Mouse (Mus musculus) kidney, embryonic 16.5 days (tissue): Measurements from ENCODE around the gene Naa20. TPM values are rescaled to one million over a fixed set of nuclear protein-coding genes. Genes with fewer than 3 reads are reported as not detected.
A peak's percentile ranks its signal among the peaks of the same experiment; 100 is the strongest.
"Not testable (repeated sequence)": the region's sequence is repeated elsewhere in the genome, so short reads cannot be mapped to it uniquely, and the experiment has no call there.

Experiments used
- ATAC-seq: fragments of 200-750 bp; cut with Nextera tagmentation; 2 replicates; pipeline ENCODE4 v1.8.0; 2017; ENCODE audit warnings: moderate TSS enrichment; ENCODE audit not compliant: low FRiP score, low TSS enrichment
- H3K27ac ChIP-seq: fragments of 300-500 bp; sonication (generic); 2 replicates; pipeline ENCODE4 v1.5.1; 2014; ENCODE audit warnings: low read length
- H3K27me3 ChIP-seq: fragments of 300-500 bp; sonication (generic); 2 replicates; pipeline ENCODE4 v1.6.1; 2014; ENCODE audit warnings: low read length, control low read depth, mixed read lengths; ENCODE audit not compliant: insufficient read depth
- H3K36me3 ChIP-seq: fragments of 300-500 bp; sonication (generic); 2 replicates; pipeline ENCODE4 v1.6.1; 2014; ENCODE audit warnings: low read length, control low read depth, mixed read lengths; ENCODE audit not compliant: insufficient read depth
- H3K4me1 ChIP-seq: fragments of 300-500 bp; sonication (generic); 2 replicates; pipeline ENCODE4 v1.6.1; 2014; ENCODE audit warnings: low read length, control low read depth, mixed read lengths; ENCODE audit not compliant: insufficient read depth
- H3K4me2 ChIP-seq: fragments of 300-500 bp; sonication (generic); replicated peaks from 2 replicates; pipeline ENCODE4 v1.6.1; 2014; ENCODE audit warnings: low read depth, low read length
- H3K4me3 ChIP-seq: fragments of 300-500 bp; sonication (generic); 2 replicates; pipeline ENCODE4 v1.5.1; 2014; ENCODE audit warnings: mild to moderate bottlenecking, low read length
- H3K9ac ChIP-seq: fragments of 300-500 bp; sonication (generic); replicated peaks from 2 replicates; pipeline ENCODE4 v1.6.1; 2014; ENCODE audit warnings: low read length
- H3K9me3 ChIP-seq: fragments of 300-500 bp; sonication (generic); 2 replicates; pipeline ENCODE4 v1.6.1; 2016; ENCODE audit warnings: low read length, control low read depth
- WGBS: fragments of 180-500 bp; shearing (Covaris S2); extraction: QIAGEN DNeasy Blood & Tissue Kit; methylation state at CpG from one replicate; pipeline ENCODE4 v1.1.7; 2014; 5-methylcytosine and 5-hydroxymethylcytosine counted together
- polyA plus RNA-seq: library from polyadenylated mRNA; unstranded; fragments of >200 nt; fragmentation: Nextera tagmentation; extraction: Ambion mirVana; gene quantifications from 2 replicates; pipeline ENCODE4 v1.2.1, GENCODE M21; 2015

Gene Naa20
- polyA plus RNA-seq, 1 experiment from 2014 or later = 177 TPM

GRCm38 (mm10) chr2:145903061-145903901 lies 1.4 kb downstream of the Naa20 start:
- H3K4me3 ChIP-seq = peak overlapping the region; percentile 87
- H3K27ac ChIP-seq = peak overlapping the region; percentile 95
- ATAC-seq = peak; percentile 97
- H3K9me3 ChIP-seq = no peaks in the 10 kb centered on the region
- peak overlapping the region; percentile 95 for H3K9ac ChIP-seq
- peak overlapping the region; percentile 59 for H3K4me2 ChIP-seq
- H3K4me1 ChIP-seq = peaks cover 17% of the 10 kb centered on the region
- WGBS = under 1% methylated on average over 66 of the region's 68 CpGs
- H3K36me3 ChIP-seq = no peaks in the 10 kb centered on the region
- H3K27me3 ChIP-seq = no peaks in the 10 kb centered on the region

GRCm38 (mm10) chr2:145903983-145904616 lies 2.2 kb downstream of the Naa20 start:
- no peaks in the 10 kb centered on the region for H3K27me3 ChIP-seq
- H3K4me3 ChIP-seq = peak overlapping the region; percentile 87
- WGBS = 19% methylated on average over 12 of the region's 12 CpGs
- H3K4me2 ChIP-seq = peak overlapping the region; percentile 59
- no peaks in the 10 kb centered on the region for H3K9me3 ChIP-seq
- H3K9ac ChIP-seq = peak overlapping the region; percentile 95
- H3K4me1 ChIP-seq = peaks cover 17% of the 10 kb centered on the region
- H3K36me3 ChIP-seq = no peaks in the 10 kb centered on the region
- ATAC-seq = 0 out of 2 replicates have a peak, but pooled peaks have one; percentile 7
- H3K27ac ChIP-seq = peak overlapping the region; percentile 2; the same call in 1 of the 2 replicates

DNA sequence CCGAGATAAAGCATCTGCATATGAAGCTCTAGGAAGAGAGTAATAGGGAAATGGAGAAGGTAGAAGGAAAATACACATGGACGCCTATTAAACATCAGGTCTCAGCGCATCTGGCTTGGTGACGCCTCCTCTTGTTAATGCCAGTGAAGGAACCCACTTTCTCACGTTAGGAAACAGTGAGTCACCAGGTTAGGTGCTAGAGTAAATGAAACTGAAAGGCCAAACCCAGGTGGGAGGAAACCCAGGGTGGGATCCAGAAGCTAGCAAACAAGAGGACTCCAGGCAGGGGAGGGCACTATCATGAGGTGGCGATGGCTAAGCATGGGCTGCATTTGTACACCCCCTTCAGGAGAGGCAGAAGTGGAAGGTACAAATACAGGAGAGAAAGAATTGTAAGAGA lies 3.3 kb downstream of the Naa20 start:
- H3K9ac ChIP-seq = no peak overlapping the region
- no peak overlapping the region for H3K27ac ChIP-seq
- no peaks in the 10 kb centered on the region for H3K27me3 ChIP-seq
- 0 out of 2 replicates have a peak, but pooled peaks cover 4% of the 10 kb centered on the region for H3K36me3 ChIP-seq
- no peak overlapping the region for H3K4me3 ChIP-seq
- H3K4me2 ChIP-seq = no peak overlapping the region
- no peaks in the 10 kb centered on the region for H3K9me3 ChIP-seq
- ATAC-seq = no peak
- peaks cover 17% of the 10 kb centered on the region for H3K4me1 ChIP-seq
- WGBS = 82% methylated on average over 6 of the region's 6 CpGs

- H3K4me1 ChIP-seq = peaks cover 17% of the 10 kb centered on the region
- not testable (repeated sequence) for H3K36me3 ChIP-seq, H3K9ac ChIP-seq, H3K27ac ChIP-seq, H3K4me3 ChIP-seq, H3K9me3 ChIP-seq, ATAC-seq, H3K4me2 ChIP-seq, H3K27me3 ChIP-seq
- WGBS = 64% methylated on average over 4 of the region's 4 CpGs
Observed at GRCm38 (mm10) chr2:145905884-145906283, 4.0 kb downstream of the Naa20 start.

DNA sequence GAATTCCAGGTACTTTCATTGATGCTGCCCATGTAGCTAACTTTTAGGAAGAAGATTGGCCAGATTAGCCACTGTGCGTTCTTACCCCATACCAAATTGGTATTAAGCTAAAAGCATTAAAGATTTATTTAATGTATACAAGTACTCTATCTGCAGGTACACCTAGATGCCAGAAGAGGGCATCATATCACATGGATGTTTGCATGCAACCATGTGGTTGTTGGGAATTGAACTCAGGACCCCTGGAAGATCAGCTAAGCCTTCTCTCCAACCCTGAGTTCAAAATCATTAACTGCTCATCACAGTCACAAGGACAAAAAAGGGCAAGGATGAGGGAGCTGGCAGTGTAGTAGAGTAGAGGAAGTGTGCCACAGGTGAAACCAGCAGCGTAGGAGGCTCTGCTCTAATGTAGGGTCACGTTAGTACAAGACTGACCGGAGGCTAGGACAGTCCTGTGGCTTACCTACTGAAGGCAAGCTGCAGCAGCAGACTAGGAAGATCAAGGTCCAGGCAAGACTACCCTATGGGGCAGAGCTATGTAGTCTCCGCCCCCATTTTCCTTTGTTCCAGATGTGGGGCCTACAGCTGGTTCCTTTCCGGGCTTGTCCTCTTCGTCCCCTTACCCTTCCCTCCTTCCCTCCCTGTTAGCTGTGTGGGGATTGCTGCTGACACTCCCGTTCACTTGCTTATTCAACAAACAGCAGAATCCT lies 19.2 kb downstream of the Naa20 start:
- H3K36me3 ChIP-seq = peaks cover 48% of the 10 kb centered on the region

GRCm38 (mm10) chr2:145934339-145935231 lies 32.7 kb downstream of the Naa20 start, which contains the start of the genes Cfap61 and Crnkl1:
TSS of gene Cfap61 (plus strand) at chr2:145934784.
TSS of gene Crnkl1 (minus strand) at chr2:145935014.
- no peaks in the 10 kb centered on the region for H3K27me3 ChIP-seq
- no peaks in the 10 kb centered on the region for H3K9me3 ChIP-seq
- peaks cover 16% of the 10 kb centered on the region; the same call in 1 of the 2 replicates for H3K36me3 ChIP-seq
- peak; percentile 98 for ATAC-seq
- peak within 1 kb of the TSS; percentile 98 for H3K4me3 ChIP-seq
- peak within 1 kb of the TSS; percentile 79 for H3K4me2 ChIP-seq
- peaks cover 10% of the 10 kb centered on the region for H3K4me1 ChIP-seq
- no peak within 1 kb of the TSS for H3K27ac ChIP-seq
- WGBS = under 1% methylated on average over 61 of the region's 61 CpGs
- peak within 1 kb of the TSS; percentile 80 for H3K9ac ChIP-seq

More for the DNA sequence above, 19.2 kb downstream of the Naa20 start:
- 82% methylated on average over 8 of the region's 8 CpGs for WGBS
- Histone ChIP-seq H3K9ac (no peak overlapping the region), H3K4me1 (no peaks in the 10 kb centered on the region), H3K27ac (no peak overlapping the region), H3K9me3 (no peaks in the 10 kb centered on the region), H3K27me3 (no peaks in the 10 kb centered on the region), H3K4me2 (no peak overlapping the region), H3K4me3 (no peak overlapping the region)
- no peak for ATAC-seq

DNA sequence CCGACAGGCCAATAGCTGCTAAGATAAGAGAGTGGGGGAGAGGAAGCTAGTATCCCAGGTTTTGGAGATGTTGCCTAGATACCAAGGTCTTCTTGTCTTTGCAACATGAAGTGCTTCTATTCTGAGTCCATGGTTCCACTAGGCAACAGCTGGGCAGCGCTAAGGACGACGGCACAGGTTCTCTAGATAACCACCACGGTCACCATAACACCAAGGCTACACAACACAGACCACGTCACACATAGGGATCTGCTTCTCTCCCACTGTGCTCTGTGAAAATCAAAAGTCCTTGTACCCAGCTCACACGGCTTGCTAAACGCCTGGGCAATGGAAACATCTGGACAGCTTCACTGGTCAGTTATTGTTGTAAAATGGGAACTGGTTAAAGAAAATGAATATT lies 35.1 kb downstream of the Naa20 start:
- no peak overlapping the region for H3K27ac ChIP-seq
- WGBS = 79% methylated on average over 8 of the region's 8 CpGs

GRCm38 (mm10) chr2:145941403-145941802 lies 39.5 kb downstream of the Naa20 start:
- H3K27me3 ChIP-seq = no peaks in the 10 kb centered on the region
- ATAC-seq = no peak
- H3K27ac ChIP-seq = no peak overlapping the region
- no peak overlapping the region for H3K4me2 ChIP-seq
- H3K4me3 ChIP-seq = no peak overlapping the region
- H3K9ac ChIP-seq = no peak overlapping the region
- H3K36me3 ChIP-seq = no peaks in the 10 kb centered on the region
- H3K4me1 ChIP-seq = no peaks in the 10 kb centered on the region
- no peaks in the 10 kb centered on the region for H3K9me3 ChIP-seq
- 59% methylated on average over 3 of the region's 3 CpGs for WGBS

More for the DNA sequence above, 35.1 kb downstream of the Naa20 start:
- Histone ChIP-seq H3K9me3 (no peaks in the 10 kb centered on the region), H3K4me3 (no peak overlapping the region), H3K36me3 (peaks cover 1% of the 10 kb centered on the region; the same call in 1 of the 2 replicates), H3K4me2 (no peak overlapping the region), H3K4me1 (peaks cover 10% of the 10 kb centered on the region), H3K27me3 (no peaks in the 10 kb centered on the region), H3K9ac (no peak overlapping the region)
- no peak for ATAC-seq

GRCm38 (mm10) chr2:145944286-145944685 lies 42.4 kb downstream of the Naa20 start:
- H3K9me3 ChIP-seq = no peaks in the 10 kb centered on the region
- H3K36me3 ChIP-seq = no peaks in the 10 kb centered on the region
- WGBS = 90% methylated on average over 3 of the region's 3 CpGs
- H3K27ac ChIP-seq = no peak overlapping the region
- ATAC-seq = no peak
- H3K9ac ChIP-seq = no peak overlapping the region
- no peaks in the 10 kb centered on the region for H3K4me1 ChIP-seq
- H3K4me2 ChIP-seq = no peak overlapping the region
- H3K4me3 ChIP-seq = no peak overlapping the region
- no peaks in the 10 kb centered on the region for H3K27me3 ChIP-seq
